Mouse (Mus musculus): Measurements from ENCODE around the gene Hdac9.

- TF ChIP-seq CTCF (IDR thresholded peaks at IDR 0.05; ENCODE audit: borderline replicate concordance, insufficient read depth, low read length) = no peak
- TF ChIP-seq POLR2A (IDR thresholded peaks at IDR 0.05; ENCODE audit: low read depth, low read length) = no peak
Measured at GRCm38 (mm10) chr12:34259651-34260050, 657.2 kb downstream of the Hdac9 start.
